ENCODE assay signal across 18 mouse cellular contexts in the genomic region with DNA sequence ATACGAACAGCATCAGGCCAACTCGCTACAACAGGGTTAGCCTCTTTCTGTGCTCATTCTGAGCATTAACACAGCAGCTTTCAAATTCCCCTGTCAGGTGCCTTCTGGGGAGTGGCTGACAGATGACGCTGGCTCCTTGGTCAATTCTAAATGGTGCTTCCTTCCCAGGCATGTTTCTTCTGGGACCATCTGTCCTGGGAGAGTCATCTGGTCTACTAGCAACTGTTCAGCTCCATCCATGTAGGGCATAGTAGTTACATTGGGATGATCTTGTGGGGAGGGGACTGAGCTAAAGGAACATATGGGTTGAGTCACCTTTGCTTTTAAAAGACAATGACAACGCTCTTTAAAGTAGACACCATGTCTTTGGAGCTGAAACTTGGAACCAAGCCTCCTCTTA.
A peak's percentile ranks its signal among the peaks of the same experiment; 100 is the strongest.
DNase-seq lines count a peak whose midpoint lies in the region; ATAC-seq and TF ChIP-seq lines count a peak whose summit lies in the region.
"Had no signal": no experiment of that assay in that cellular context is flagged by ENCODE, and none has a peak within 500 bp of the region (broad histone marks: within the 10 kb centered on the region; RNA-seq: fewer than 3 reads in every experiment).

No protein-coding gene starts in this region.

- no peak overlapping the region for H3ac ChIP-seq in myocyte (ENCODE audit: control insufficient read depth, insufficient read length)

- no peak for ATAC-seq in liver, postnatal 0 days
- ATAC-seq: activated CD4-positive, CD25-positive, alpha-beta regulatory T cell, adult 4 months; CD4-positive, CD25-positive, alpha-beta regulatory T cell, adult 4 months; Patski had no signal

- H3K27me3 ChIP-seq in myocyte (ENCODE audit: control insufficient read depth, insufficient read depth, insufficient read length), result no peaks in the 10 kb centered on the region
- H3K27me3 ChIP-seq in liver, postnatal 0 days (ENCODE audit: insufficient read depth, low read length), result no peaks in the 10 kb centered on the region
- H3K27me3 ChIP-seq: CH12.LX, Patski had no signal

- no peak overlapping the region for H3K27ac ChIP-seq in liver, postnatal 0 days (ENCODE audit: low read depth)

- no peak for TF ChIP-seq EP300 in liver, postnatal 0 days (IDR thresholded peaks at IDR 0.05; ENCODE audit: low read depth)

- 80% methylated on average over 4 of the region's 4 CpGs for WGBS in liver, postnatal 0 days (ENCODE audit: insufficient replicate concordance)

- no peaks in the 10 kb centered on the region for H3K36me3 ChIP-seq in myocyte (ENCODE audit: control insufficient read depth, insufficient read depth)
- no peaks in the 10 kb centered on the region for H3K36me3 ChIP-seq in liver, postnatal 0 days (replicated peaks; ENCODE audit: insufficient read depth, low read length)
- H3K36me3 ChIP-seq: G1E had no signal

- no peak overlapping the region for H3K9ac ChIP-seq in liver, postnatal 0 days (replicated peaks)

- H3K9me3 ChIP-seq in liver, postnatal 0 days (ENCODE audit: low read length), result no peaks in the 10 kb centered on the region
- H3K9me3 ChIP-seq: G1E had no signal

- no peak for TF ChIP-seq CTCF in liver, postnatal 0 days (IDR thresholded peaks at IDR 0.05; ENCODE audit: low read depth)

- no peak for DNase-seq in liver, postnatal 0 days
- DNase-seq: adrenal gland, adult 2 months; adrenal gland, adult 8-10 months; adrenal gland, postnatal 10 days; adrenal gland, postnatal 14 days; adrenal gland, postnatal 25 days; adrenal gland, postnatal 36 days; B cell, adult 2 months; cerebellum, adult 11 months; cerebellum, adult 11-12 months; cerebellum, adult 18-20 months; cerebellum, adult 2 months had no signal

- peak overlapping the region; percentile 13 for H3K4me2 ChIP-seq in myocyte (ENCODE audit: low read depth)
- H3K4me2 ChIP-seq in liver, postnatal 0 days (ENCODE audit: low read depth, low read length), result no peak overlapping the region

- no peaks in the 10 kb centered on the region for H3K4me1 ChIP-seq in liver, postnatal 0 days (ENCODE audit: insufficient read depth)

- no peaks in the 10 kb centered on the region for H3K79me2 ChIP-seq in myocyte (ENCODE audit: control insufficient read depth, insufficient read depth)

- H3K4me3 ChIP-seq in myocyte, result no peak overlapping the region
- no peak overlapping the region for H3K4me3 ChIP-seq in liver, postnatal 0 days (ENCODE audit: low read depth, low read length)

- no peak for TF ChIP-seq POLR2A in myocyte (IDR thresholded peaks at IDR 0.05; ENCODE audit: insufficient read length, low read depth)

TF ChIP-seq in myocyte, 11 proteins besides CTCF, POLR2A, EP300 and RAD21:
- TF ChIP-seq TCF12 (IDR thresholded peaks at IDR 0.05; ENCODE audit: insufficient read depth, poor library complexity, severe bottlenecking) (peak; percentile 66), MYOG (IDR thresholded peaks at IDR 0.05; ENCODE audit: control insufficient read depth in 1 of 3, insufficient read depth in 1 of 3, insufficient read length in 2 of 3, low read depth in 2 of 3) (peak in 2 of 3 experiments; percentile 18 to 66), REST (IDR thresholded peaks at IDR 0.05; ENCODE audit: insufficient read depth, insufficient read length) (no peak), MYOD1 (IDR thresholded peaks at IDR 0.05; ENCODE audit: control insufficient read depth in 1 of 3, insufficient read length in 2 of 3, low read depth in 2 of 3) (peak in 2 of 3 experiments; percentile 75 to 79), SRF (IDR thresholded peaks at IDR 0.05; ENCODE audit: control insufficient read depth, insufficient read length, low read depth) (no peak)
